Mouse (Mus musculus) forebrain, embryonic 13.5 days (tissue): ENCODE results near the gene Ankmy2. TPM values are rescaled to one million over a fixed set of nuclear protein-coding genes. Genes with fewer than 3 reads are reported as not detected.
"Not testable (repeated sequence)": the region's sequence is repeated elsewhere in the genome, so short reads cannot be mapped to it uniquely, and the experiment has no call there.

ENCODE experiments used
- ATAC-seq: fragments of 200-750 bp; cut with Nextera tagmentation; 2 replicates; pipeline ENCODE4 v1.8.0; 2017
- H3K27ac ChIP-seq: fragments of 300-500 bp; sonication (generic); 2 replicates; pipeline ENCODE4 v1.5.1; 2015; ENCODE audit warnings: inconsistent platforms, mild to moderate bottlenecking, moderate library complexity
- H3K27me3 ChIP-seq: fragments of 300-500 bp; sonication (generic); 2 replicates; pipeline ENCODE4 v1.6.1; 2015; ENCODE audit warnings: mild to moderate bottlenecking, inconsistent platforms
- H3K36me3 ChIP-seq: fragments of 300-500 bp; sonication (generic); 2 replicates; pipeline ENCODE4 v1.6.1; 2015; ENCODE audit warnings: mild to moderate bottlenecking, inconsistent platforms; ENCODE audit not compliant: poor library complexity, severe bottlenecking
- H3K4me1 ChIP-seq: fragments of 300-500 bp; sonication (generic); 2 replicates; pipeline ENCODE4 v1.6.1; 2015; ENCODE audit warnings: inconsistent platforms
- H3K4me2 ChIP-seq: fragments of 300-500 bp; sonication (generic); 2 replicates; pipeline ENCODE4 v1.6.1; 2015; ENCODE audit warnings: inconsistent platforms, mild to moderate bottlenecking, moderate library complexity
- H3K4me3 ChIP-seq: fragments of 300-500 bp; sonication (generic); 2 replicates; pipeline ENCODE4 v1.5.1; 2015; ENCODE audit warnings: mild to moderate bottlenecking, inconsistent platforms
- H3K9ac ChIP-seq: fragments of 300-500 bp; sonication (generic); 2 replicates; pipeline ENCODE4 v1.6.1; 2015; ENCODE audit warnings: mild to moderate bottlenecking, inconsistent platforms
- H3K9me3 ChIP-seq: fragments of 300-500 bp; sonication (generic); replicated peaks from 2 replicates; pipeline ENCODE4 v1.6.1; 2016; ENCODE audit warnings: inconsistent platforms
- WGBS: fragments of 180-500 bp; shearing (Covaris S2); methylation state at CpG from one replicate; pipeline ENCODE4 v1.1.7; 2015; 5-methylcytosine and 5-hydroxymethylcytosine counted together
- polyA plus RNA-seq: library from polyadenylated mRNA; unstranded; fragments of >200 nt; fragmentation: Nextera tagmentation; extraction: Ambion mirVana; gene quantifications from 2 replicates; pipeline ENCODE4 v1.2.1, GENCODE M21; 2015

The Ankmy2 gene
- polyA plus RNA-seq, 1 experiment from 2014 or later = 41.4 TPM

GRCm38 (mm10) chr12:36165299-36165698 is 8.4 kb downstream of the Ankmy2 start:
- Histone ChIP-seq H3K4me3 (no peak overlapping the region), H3K4me2 (no peak overlapping the region), H3K9ac (no peak overlapping the region), H3K4me1 (0 out of 2 replicates have a peak, but pooled peaks cover 3% of the 10 kb centered on the region), H3K9me3 (no peaks in the 10 kb centered on the region), H3K36me3 (peaks cover 6% of the 10 kb centered on the region), H3K27ac (no peak overlapping the region), H3K27me3 (no peaks in the 10 kb centered on the region)
- 25% methylated on average over 1 of the region's 1 CpGs for WGBS
- ATAC-seq = no peak

DNA sequence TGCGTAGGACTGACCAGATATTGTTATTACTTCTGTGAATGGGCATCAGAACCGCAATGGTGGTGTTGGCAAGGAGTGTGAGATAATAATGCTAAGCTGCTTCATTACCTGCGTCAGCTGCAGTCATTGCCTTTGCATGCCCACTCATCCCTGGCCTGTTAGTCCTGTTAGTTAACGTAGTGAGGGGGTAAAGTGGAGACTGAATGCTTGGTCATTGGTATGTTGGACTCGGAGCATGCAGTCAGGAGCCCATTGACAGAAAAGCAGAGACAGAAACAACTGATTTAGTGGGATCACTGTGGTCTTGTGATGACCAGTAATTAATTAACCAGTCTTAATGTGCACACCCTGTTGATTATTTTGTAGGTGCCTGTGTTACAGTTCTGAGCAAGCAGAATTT is 20.3 kb downstream of the Ankmy2 start:
- 94% methylated on average over 5 of the region's 5 CpGs for WGBS
- Histone ChIP-seq H3K27me3 (no peaks in the 10 kb centered on the region), H3K9me3 (no peaks in the 10 kb centered on the region), H3K27ac (no peak overlapping the region), H3K36me3 (peaks cover 63% of the 10 kb centered on the region), H3K9ac (no peak overlapping the region), H3K4me2 (no peak overlapping the region), H3K4me3 (no peak overlapping the region), H3K4me1 (no peaks in the 10 kb centered on the region)
- no peak for ATAC-seq

GRCm38 (mm10) chr12:36182570-36182969 is 25.7 kb downstream of the Ankmy2 start:
- Histone ChIP-seq H3K9me3 (no peaks in the 10 kb centered on the region), H3K4me1 (no peaks in the 10 kb centered on the region), H3K4me2 (no peak overlapping the region), H3K27me3 (no peaks in the 10 kb centered on the region), H3K4me3 (no peak overlapping the region), H3K36me3 (peaks cover 52% of the 10 kb centered on the region), H3K9ac (no peak overlapping the region), H3K27ac (no peak overlapping the region)
- WGBS = 94% methylated on average over 6 of the region's 6 CpGs
- no peak for ATAC-seq

GRCm38 (mm10) chr12:36187081-36187480 is 30.2 kb downstream of the Ankmy2 start:
- Histone ChIP-seq H3K36me3 (peaks cover 68% of the 10 kb centered on the region), H3K27me3 (no peaks in the 10 kb centered on the region), H3K4me1 (no peaks in the 10 kb centered on the region), H3K9ac (no peak overlapping the region), H3K4me3 (no peak overlapping the region), H3K9me3 (no peaks in the 10 kb centered on the region), H3K4me2 (no peak overlapping the region), H3K27ac (no peak overlapping the region)
- no peak for ATAC-seq
- WGBS = 88% methylated on average over 6 of the region's 6 CpGs

GRCm38 (mm10) chr12:36189610-36190009 is 32.7 kb downstream of the Ankmy2 start:
- Histone ChIP-seq H3K4me2 (no peak overlapping the region), H3K27ac (no peak overlapping the region), H3K9ac (no peak overlapping the region), H3K36me3 (peaks cover 62% of the 10 kb centered on the region), H3K27me3 (no peaks in the 10 kb centered on the region), H3K4me1 (no peaks in the 10 kb centered on the region), H3K4me3 (no peak overlapping the region), H3K9me3 (no peaks in the 10 kb centered on the region)
- no peak for ATAC-seq
- WGBS = 95% methylated on average over 3 of the region's 3 CpGs

- peaks cover 69% of the 10 kb centered on the region for H3K36me3 ChIP-seq
- ATAC-seq = no peak
- no peak overlapping the region for H3K27ac ChIP-seq
- H3K4me3 ChIP-seq = no peak overlapping the region
- no peaks in the 10 kb centered on the region for H3K27me3 ChIP-seq
- no peaks in the 10 kb centered on the region for H3K4me1 ChIP-seq
- no peak overlapping the region for H3K4me2 ChIP-seq
- H3K9me3 ChIP-seq = no peaks in the 10 kb centered on the region
- no peak overlapping the region for H3K9ac ChIP-seq
- 87% methylated on average over 5 of the region's 5 CpGs for WGBS
These were observed 33.4 kb downstream of the Ankmy2 start for GRCm38 (mm10) chr12:36190343-36190742.

DNA sequence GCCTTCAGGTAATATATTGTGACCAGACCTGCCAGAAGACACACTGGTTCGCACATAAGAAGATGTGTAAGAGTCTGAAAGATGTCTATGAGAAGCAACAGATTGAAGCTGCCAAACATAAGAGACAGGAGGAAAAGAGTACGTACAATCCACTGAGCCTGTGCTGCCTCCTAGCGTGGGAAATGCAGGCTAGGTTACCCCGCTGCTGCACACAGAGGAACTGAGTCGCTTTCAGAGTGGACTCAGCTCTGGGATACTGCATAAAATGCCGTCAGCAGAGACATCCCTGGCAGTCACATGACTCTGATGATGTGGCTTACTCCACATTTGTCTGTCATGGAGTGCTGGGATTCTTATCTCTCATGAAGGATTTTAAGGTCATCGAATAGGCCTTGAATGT is 38.1 kb downstream of the Ankmy2 start:
- Histone ChIP-seq H3K36me3 (peaks cover 68% of the 10 kb centered on the region), H3K4me2 (no peak overlapping the region)
- 92% methylated on average over 7 of the region's 7 CpGs for WGBS

GRCm38 (mm10) chr12:36205579-36206119 is 48.7 kb downstream of the Ankmy2 start:
- H3K4me3 ChIP-seq = not testable (repeated sequence)
- 52% methylated on average over 5 of the region's 5 CpGs for WGBS
- H3K4me1 ChIP-seq = peaks cover 15% of the 10 kb centered on the region

More for the DNA sequence above, 38.1 kb downstream of the Ankmy2 start:
- Histone ChIP-seq H3K27ac (no peak overlapping the region), H3K27me3 (no peaks in the 10 kb centered on the region), H3K9ac (no peak overlapping the region), H3K9me3 (peaks cover 25% of the 10 kb centered on the region), H3K4me1 (no peaks in the 10 kb centered on the region), H3K4me3 (no peak overlapping the region)
- no peak for ATAC-seq

DNA sequence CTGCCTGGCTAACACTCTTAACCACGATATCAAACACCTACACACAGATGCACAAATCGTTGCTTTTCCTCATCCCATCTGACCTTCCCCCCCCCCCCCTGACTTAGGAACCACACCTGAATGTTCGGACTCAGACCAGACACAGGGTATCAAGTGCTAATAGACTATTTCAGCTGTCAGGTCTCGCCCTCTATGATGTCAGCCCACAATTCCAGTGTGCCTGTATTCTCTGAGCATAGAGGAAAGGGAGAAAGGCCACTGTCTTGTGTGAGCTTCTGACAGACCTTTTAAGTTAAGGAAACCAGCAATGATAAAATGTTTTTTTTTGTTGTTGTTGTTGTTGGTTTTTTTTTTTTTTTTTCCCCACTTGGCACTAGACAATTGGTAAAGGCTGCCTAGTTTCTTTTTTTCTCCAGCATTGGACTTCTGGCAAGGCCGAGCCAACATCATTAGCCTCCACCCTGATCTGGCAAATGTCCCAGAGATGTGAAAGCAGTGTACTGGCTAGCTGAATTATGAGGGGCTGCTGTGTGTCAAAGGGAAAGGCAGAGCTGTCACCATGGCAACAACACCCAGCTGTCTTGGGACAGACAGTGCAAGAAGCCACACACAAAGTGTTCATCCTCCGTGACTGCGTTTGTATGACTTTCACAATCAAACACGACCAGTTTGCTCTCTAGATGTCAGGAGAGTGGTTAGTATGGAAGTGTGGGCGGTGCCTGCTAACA is 50.3 kb downstream of the Ankmy2 start:
- ATAC-seq = peak; percentile 96
- no peaks in the 10 kb centered on the region for H3K27me3 ChIP-seq
- H3K27ac ChIP-seq = no peak overlapping the region; the same call in 1 of the 2 replicates
- H3K9ac ChIP-seq = no peak overlapping the region
- no peaks in the 10 kb centered on the region for H3K36me3 ChIP-seq
- H3K4me1 ChIP-seq = peaks cover 15% of the 10 kb centered on the region
- H3K4me3 ChIP-seq = no peak overlapping the region
- no peaks in the 10 kb centered on the region for H3K9me3 ChIP-seq
- H3K4me2 ChIP-seq = peak overlapping the region; percentile 37
- WGBS = 38% methylated on average over 9 of the region's 9 CpGs

More at GRCm38 (mm10) chr12:36205579-36206119, 48.7 kb downstream of the Ankmy2 start:
- not testable (repeated sequence) for H3K27ac ChIP-seq, H3K4me2 ChIP-seq, H3K9me3 ChIP-seq, ATAC-seq, H3K9ac ChIP-seq, H3K36me3 ChIP-seq, H3K27me3 ChIP-seq

DNA sequence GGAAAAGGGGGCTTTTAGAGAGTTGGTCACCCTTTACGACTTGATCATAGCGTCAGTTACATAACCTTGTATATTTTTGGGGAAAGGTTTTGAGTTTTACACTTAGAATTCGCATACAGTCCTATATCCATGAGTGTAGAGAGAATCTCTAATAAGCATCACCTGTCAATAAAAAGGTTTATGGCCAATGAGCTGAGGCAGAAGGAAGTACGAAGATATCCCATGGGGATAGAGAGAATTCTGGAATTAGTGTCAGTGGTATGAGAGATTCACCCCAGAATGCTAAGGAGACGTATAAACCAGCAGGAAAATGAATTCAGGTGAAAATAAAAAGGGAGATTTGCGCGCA is 50.9 kb downstream of the Ankmy2 start:
- 73% methylated on average over 7 of the region's 7 CpGs for WGBS
- Histone ChIP-seq H3K27me3 (no peaks in the 10 kb centered on the region), H3K9ac (no peak overlapping the region), H3K4me2 (peak overlapping the region; percentile 37), H3K4me3 (no peak overlapping the region), H3K4me1 (peaks cover 15% of the 10 kb centered on the region), H3K9me3 (no peaks in the 10 kb centered on the region), H3K27ac (no peak overlapping the region; the same call in 1 of the 2 replicates), H3K36me3 (no peaks in the 10 kb centered on the region)
- ATAC-seq = peak; percentile 17; the same call in 1 of the 2 replicates

GRCm38 (mm10) chr12:36208456-36208855 is 51.5 kb downstream of the Ankmy2 start:
- peak overlapping the region; percentile 9; the same call in 1 of the 2 replicates for H3K4me2 ChIP-seq
- WGBS = 55% methylated on average over 19 of the region's 19 CpGs

DNA sequence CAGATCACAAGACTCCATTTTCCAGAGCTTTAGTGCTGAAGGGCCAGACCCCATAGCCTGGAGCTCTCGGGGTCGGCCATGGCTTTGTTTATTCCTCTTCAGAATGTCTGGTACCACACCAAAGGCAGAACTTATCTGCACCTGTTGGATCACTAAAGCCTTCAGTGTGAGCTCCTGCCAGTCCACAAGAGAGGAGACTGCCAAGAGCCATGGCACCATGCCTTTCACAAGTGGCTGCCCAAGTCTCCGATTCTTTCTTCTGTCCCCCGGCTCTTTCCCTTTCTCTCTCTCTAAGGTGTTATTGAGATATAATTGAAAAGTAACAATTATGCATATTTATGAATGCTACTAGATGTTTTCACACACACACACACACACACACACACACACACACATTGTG is 53.2 kb downstream of the Ankmy2 start:
- WGBS = 60% methylated on average over 4 of the region's 4 CpGs
- Histone ChIP-seq H3K9ac (no peak overlapping the region), H3K4me1 (peaks cover 15% of the 10 kb centered on the region), H3K9me3 (no peaks in the 10 kb centered on the region), H3K27me3 (no peaks in the 10 kb centered on the region), H3K36me3 (no peaks in the 10 kb centered on the region), H3K4me3 (no peak overlapping the region), H3K27ac (no peak overlapping the region), H3K4me2 (no peak overlapping the region)
- no peak for ATAC-seq

More at GRCm38 (mm10) chr12:36208456-36208855, 51.5 kb downstream of the Ankmy2 start:
- Histone ChIP-seq H3K9ac (no peak overlapping the region), H3K4me1 (peaks cover 15% of the 10 kb centered on the region), H3K36me3 (no peaks in the 10 kb centered on the region), H3K9me3 (no peaks in the 10 kb centered on the region), H3K4me3 (no peak overlapping the region), H3K27me3 (no peaks in the 10 kb centered on the region), H3K27ac (no peak overlapping the region)
- ATAC-seq = no peak
